Mouse (Mus musculus): Measurements from ENCODE around the gene Sphk1.

DNA sequence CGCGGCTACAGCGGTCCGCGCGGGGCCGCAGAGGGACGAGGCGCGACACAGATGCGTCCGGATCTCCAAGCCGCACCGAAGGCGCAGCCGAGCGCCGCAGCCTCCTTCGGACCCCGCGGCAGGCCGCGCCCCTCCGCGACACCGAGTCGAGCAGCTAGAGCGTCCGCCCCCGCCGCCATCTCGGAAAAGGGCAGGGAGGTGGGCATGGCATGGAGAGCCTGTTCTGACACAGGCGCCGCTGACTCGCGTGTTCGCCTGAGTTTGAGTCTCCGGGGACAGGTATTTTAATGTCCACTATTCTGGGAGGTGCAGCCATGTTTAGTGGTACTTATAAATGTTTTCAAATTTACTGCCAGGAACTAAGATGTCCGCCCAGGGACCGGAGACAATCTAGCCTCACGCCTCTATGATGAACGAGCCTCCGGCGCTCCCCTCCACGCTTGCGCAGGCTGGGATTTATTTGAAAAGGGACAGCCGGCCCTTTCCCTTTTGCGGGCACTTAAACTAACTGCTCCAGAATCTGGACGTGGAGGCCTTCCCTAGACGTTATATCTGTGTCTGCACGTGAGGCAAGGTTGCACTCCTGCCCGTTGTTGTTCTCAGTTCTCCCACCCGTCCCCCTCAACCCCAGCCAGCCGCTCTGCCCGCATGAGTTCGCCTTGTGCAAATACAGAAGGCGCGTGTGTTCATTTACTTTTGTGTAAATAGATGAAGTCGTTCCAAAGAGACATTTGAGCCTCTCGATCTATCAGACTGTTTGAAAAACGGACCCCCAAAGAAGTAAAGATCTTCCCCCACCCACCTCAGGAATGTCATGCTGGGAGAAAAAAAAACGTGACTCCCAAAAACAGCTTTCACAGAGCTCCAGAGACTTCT, 40.3 kb upstream of the Sphk1 start:
- no peak for TF ChIP-seq CTCF (IDR thresholded peaks at IDR 0.05; ENCODE audit: control insufficient read depth, insufficient read depth, insufficient read length)
- peak; percentile 11 for TF ChIP-seq MAX (IDR thresholded peaks at IDR 0.05)
- no peak for TF ChIP-seq CEBPB (IDR thresholded peaks at IDR 0.05; ENCODE audit: low read depth)
- no peak for TF ChIP-seq USF1 (IDR thresholded peaks at IDR 0.05; ENCODE audit: low read depth)

All from C2C12 (cell line).